Mouse (Mus musculus) erythroblast, embryonic 14.5 days (primary cell): Measurements from ENCODE around the gene Xrcc1. TPM values are rescaled to one million over a fixed set of nuclear protein-coding genes. Genes with fewer than 3 reads are reported as not detected.
"Not testable (repeated sequence)": the region's sequence is repeated elsewhere in the genome, so short reads cannot be mapped to it uniquely, and the experiment has no call there.

Experiments
- H3K27me3 ChIP-seq: 2 replicates; pipeline ENCODE4 v1.6.1; 2012; ENCODE audit warnings: inconsistent platforms; ENCODE audit not compliant: control insufficient read depth
- H3K36me3 ChIP-seq: 2 replicates; pipeline ENCODE4 v1.6.1; 2012; ENCODE audit warnings: mild to moderate bottlenecking, inconsistent platforms; ENCODE audit not compliant: control insufficient read depth
- H3K4me1 ChIP-seq: 2 replicates; pipeline ENCODE4 v1.6.1; 2012; ENCODE audit warnings: inconsistent platforms; ENCODE audit not compliant: control insufficient read depth
- H3K4me3 ChIP-seq: replicated peaks from 2 replicates; pipeline ENCODE3; 2012; ENCODE audit warnings: moderate library complexity, mild to moderate bottlenecking, inconsistent platforms
- H3K9me3 ChIP-seq: 2 replicates; pipeline ENCODE4 v1.6.1; 2012; ENCODE audit warnings: low read length, inconsistent platforms, mixed read lengths; ENCODE audit not compliant: control insufficient read depth
- GATA1 ChIP-seq: IDR thresholded peaks from 2 replicates; pipeline ENCODE4 v1.6.1; 2012; ENCODE audit warnings: low read length, inconsistent platforms, mixed read lengths
- TAL1 ChIP-seq: IDR thresholded peaks from 3 replicates; pipeline ENCODE4 v1.6.1; 2012; ENCODE audit warnings: low read length, inconsistent platforms, mixed read lengths
- polyA plus RNA-seq: library from polyadenylated mRNA; stranded (reverse); fragments of >175 nt; gene quantifications from 2 replicates; pipeline ENCODE4 v1.2.3, GENCODE M21; 2012

Xrcc1 gene
- polyA plus RNA-seq, 1 experiment = 32.1 TPM

GRCm38 (mm10) chr7:24506838-24507725 lies 39.0 kb upstream of the Xrcc1 start, which contains the start of gene Zfp428:
Zfp428 (plus strand) TSS chr7:24507006.
- Histone ChIP-seq H3K4me1 (peaks cover 20% of the 10 kb centered on the region), H3K27me3 (peaks cover 50% of the 10 kb centered on the region), H3K9me3 (no peaks in the 10 kb centered on the region), H3K4me3 (peak within 1 kb of the TSS; percentile 82), H3K36me3 (no peaks in the 10 kb centered on the region)
- TF ChIP-seq GATA1 (no peak), TAL1 (no peak)

GRCm38 (mm10) chr7:24507726-24508114 lies 38.4 kb upstream of the Xrcc1 start:
- peaks cover 20% of the 10 kb centered on the region for H3K4me1 ChIP-seq
- no peaks in the 10 kb centered on the region for H3K9me3 ChIP-seq
- no peaks in the 10 kb centered on the region for H3K36me3 ChIP-seq
- peaks cover 44% of the 10 kb centered on the region for H3K27me3 ChIP-seq
- peak overlapping the region; percentile 82 for H3K4me3 ChIP-seq
- TF ChIP-seq TAL1 (no peak), GATA1 (no peak)

- Histone ChIP-seq H3K9me3 (no peaks in the 10 kb centered on the region), H3K4me1 (peaks cover 8% of the 10 kb centered on the region), H3K27me3 (no peaks in the 10 kb centered on the region; the same call in 1 of the 2 replicates), H3K36me3 (no peaks in the 10 kb centered on the region), H3K4me3 (no peak within 1 kb of the TSS)
- TF ChIP-seq GATA1 (no peak), TAL1 (no peak)
Measured at GRCm38 (mm10) chr7:24512355-24512754, 33.7 kb upstream of the Xrcc1 start, which contains the start of gene AC161166.1. AC161166.1 (minus strand) TSS chr7:24512455.

GRCm38 (mm10) chr7:24516319-24516718 lies 29.8 kb upstream of the Xrcc1 start:
- not testable (repeated sequence) for H3K36me3 ChIP-seq, H3K27me3 ChIP-seq, H3K9me3 ChIP-seq, H3K4me3 ChIP-seq, H3K4me1 ChIP-seq

- Histone ChIP-seq H3K36me3 (no peaks in the 10 kb centered on the region), H3K4me1 (no peaks in the 10 kb centered on the region), H3K27me3 (no peaks in the 10 kb centered on the region), H3K4me3 (no peak overlapping the region), H3K9me3 (no peaks in the 10 kb centered on the region)
- TF ChIP-seq TAL1 = no peak
- no peak for TF ChIP-seq GATA1
Measured at GRCm38 (mm10) chr7:24517077-24517476, 29.0 kb upstream of the Xrcc1 start.

GRCm38 (mm10) chr7:24517654-24518053 lies 28.4 kb upstream of the Xrcc1 start:
- Histone ChIP-seq H3K9me3 (no peaks in the 10 kb centered on the region), H3K4me1 (no peaks in the 10 kb centered on the region), H3K4me3 (no peak overlapping the region), H3K36me3 (no peaks in the 10 kb centered on the region), H3K27me3 (no peaks in the 10 kb centered on the region)
- TF ChIP-seq TAL1 (no peak), GATA1 (no peak)

GRCm38 (mm10) chr7:24519130-24519529 lies 27.0 kb upstream of the Xrcc1 start:
- Histone ChIP-seq H3K27me3 (peaks cover 2% of the 10 kb centered on the region; the same call in 1 of the 2 replicates), H3K4me1 (no peaks in the 10 kb centered on the region), H3K9me3 (no peaks in the 10 kb centered on the region), H3K36me3 (no peaks in the 10 kb centered on the region), H3K4me3 (no peak overlapping the region)
- TF ChIP-seq TAL1 (no peak), GATA1 (no peak)

- not testable (repeated sequence) for H3K9me3 ChIP-seq, H3K4me3 ChIP-seq, H3K36me3 ChIP-seq, H3K27me3 ChIP-seq, H3K4me1 ChIP-seq
Measured at GRCm38 (mm10) chr7:24520054-24520453, 26.0 kb upstream of the Xrcc1 start.

- no peaks in the 10 kb centered on the region for H3K36me3 ChIP-seq
- H3K27me3 ChIP-seq = peaks cover 2% of the 10 kb centered on the region; the same call in 1 of the 2 replicates
- TF ChIP-seq TAL1 (no peak), GATA1 (no peak)
- H3K4me1 ChIP-seq = 0 out of 2 replicates have a peak, but pooled peaks cover 2% of the 10 kb centered on the region
- no peak overlapping the region for H3K4me3 ChIP-seq
- no peaks in the 10 kb centered on the region for H3K9me3 ChIP-seq
Measured at GRCm38 (mm10) chr7:24522805-24523204, 23.3 kb upstream of the Xrcc1 start.

GRCm38 (mm10) chr7:24523723-24524122 lies 22.4 kb upstream of the Xrcc1 start:
- peaks cover 2% of the 10 kb centered on the region; the same call in 1 of the 2 replicates for H3K27me3 ChIP-seq
- no peak overlapping the region for H3K4me3 ChIP-seq
- no peaks in the 10 kb centered on the region for H3K9me3 ChIP-seq
- TF ChIP-seq GATA1 = no peak
- no peak for TF ChIP-seq TAL1
- peaks cover 3% of the 10 kb centered on the region for H3K4me1 ChIP-seq
- no peaks in the 10 kb centered on the region for H3K36me3 ChIP-seq
